Mouse (Mus musculus): ENCODE measurements around the gene Atad5. TPM values are rescaled to one million over a fixed set of nuclear protein-coding genes. Genes with fewer than 3 reads are reported as not detected.

Atad5 gene
- total RNA-seq, 2 experiments from 2014 or later = 29.5 to 34.5 TPM

DNA sequence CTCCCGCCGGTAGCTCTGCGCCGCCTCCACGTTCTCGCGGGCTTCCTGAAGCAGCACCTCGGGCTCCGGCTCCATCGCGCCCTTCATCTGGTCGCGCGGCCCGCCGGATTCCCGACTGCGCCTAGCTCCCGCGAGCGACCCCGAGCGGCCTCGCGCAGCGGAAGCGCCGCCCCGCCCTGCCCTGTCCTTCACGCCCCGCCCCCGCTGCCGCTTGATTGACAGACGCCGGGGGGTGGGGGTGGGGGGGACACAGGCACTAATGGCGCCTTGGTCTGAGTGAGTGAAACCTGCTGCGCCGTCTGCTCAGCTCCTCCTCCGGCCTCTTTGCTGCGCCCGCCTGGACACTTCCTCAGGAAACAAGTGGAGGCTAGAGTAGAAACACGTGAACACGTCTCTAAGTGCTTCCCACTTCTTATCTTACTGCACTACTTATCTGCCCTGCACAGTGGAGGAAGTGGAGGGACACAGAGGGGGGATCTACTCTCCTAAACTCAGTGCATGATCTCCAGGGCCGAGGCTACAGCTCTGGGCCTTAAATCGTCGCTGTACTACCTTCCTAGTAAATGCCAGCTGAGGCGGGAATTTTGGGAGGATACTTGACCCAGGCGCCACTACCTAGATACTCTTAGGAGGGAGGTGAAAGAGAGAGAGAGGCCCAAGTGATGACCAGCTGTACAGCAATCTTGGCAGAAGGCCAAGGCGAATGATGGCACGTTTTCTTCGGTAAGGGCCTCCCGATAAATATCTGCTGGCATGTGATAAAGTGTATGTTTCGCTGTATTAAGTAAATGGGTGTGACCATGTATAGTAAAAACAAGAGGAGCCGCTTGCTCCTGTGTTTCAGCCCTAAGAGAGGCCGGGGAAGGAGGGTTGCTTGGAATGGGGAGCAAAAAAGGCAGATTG, 8.1 kb upstream of the Atad5 start, which contains the start of gene Crlf3:
TSS of gene Crlf3 (minus strand) at position 166 of the 903 bp plus-strand sequence.
- ATAC-seq (replicated peaks; ENCODE audit: poor library complexity, severe bottlenecking) = peak; percentile 89

- ATAC-seq (replicated peaks; ENCODE audit: poor library complexity, severe bottlenecking) = no peak
Measured at GRCm38 (mm10) chr11:80081786-80082319, 7.3 kb upstream of the Atad5 start.

- peak; percentile 44 for ATAC-seq (replicated peaks; ENCODE audit: poor library complexity, severe bottlenecking)
Measured at GRCm38 (mm10) chr11:80085356-80086055, 3.7 kb upstream of the Atad5 start.

- peak; percentile 66 for ATAC-seq (replicated peaks; ENCODE audit: poor library complexity, severe bottlenecking)
Measured at GRCm38 (mm10) chr11:80086844-80087243, 2.4 kb upstream of the Atad5 start.

DNA sequence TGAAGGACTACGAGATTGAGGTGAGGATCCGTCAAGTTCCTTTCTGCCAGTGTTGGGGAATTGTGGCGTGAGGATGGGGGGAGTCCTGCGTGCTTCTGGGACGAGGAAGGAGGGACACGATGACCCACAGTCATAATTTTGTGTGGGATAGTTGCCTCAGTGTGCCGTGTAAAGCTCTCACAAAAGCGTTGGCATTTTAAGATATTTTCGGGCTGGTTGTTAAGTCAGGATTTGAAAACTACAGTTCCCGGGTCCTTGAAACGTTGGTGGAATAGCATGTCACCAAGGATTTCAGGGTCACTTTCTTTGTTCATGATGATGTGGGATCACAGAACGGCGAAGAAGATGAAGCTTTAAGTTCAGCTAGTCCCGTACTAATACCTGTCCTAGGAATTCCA, 616 bp downstream of the Atad5 start:
- ATAC-seq (replicated peaks; ENCODE audit: poor library complexity, severe bottlenecking) = peak; percentile 19; the same call in 1 of the 2 replicates

GRCm38 (mm10) chr11:80090555-80091164, 1.5 kb downstream of the Atad5 start:
- ATAC-seq (replicated peaks; ENCODE audit: poor library complexity, severe bottlenecking) = no peak

GRCm38 (mm10) chr11:80098444-80099056, 9.3 kb downstream of the Atad5 start:
- 0 out of 2 replicates have a peak, but pooled peaks have one; percentile 27 for ATAC-seq (replicated peaks; ENCODE audit: poor library complexity, severe bottlenecking)

GRCm38 (mm10) chr11:80101298-80101697, 12.1 kb downstream of the Atad5 start:
- no peak for ATAC-seq (replicated peaks; ENCODE audit: poor library complexity, severe bottlenecking)

- ATAC-seq (replicated peaks; ENCODE audit: poor library complexity, severe bottlenecking) = no peak
Measured at GRCm38 (mm10) chr11:80104407-80104806, 15.2 kb downstream of the Atad5 start.

DNA sequence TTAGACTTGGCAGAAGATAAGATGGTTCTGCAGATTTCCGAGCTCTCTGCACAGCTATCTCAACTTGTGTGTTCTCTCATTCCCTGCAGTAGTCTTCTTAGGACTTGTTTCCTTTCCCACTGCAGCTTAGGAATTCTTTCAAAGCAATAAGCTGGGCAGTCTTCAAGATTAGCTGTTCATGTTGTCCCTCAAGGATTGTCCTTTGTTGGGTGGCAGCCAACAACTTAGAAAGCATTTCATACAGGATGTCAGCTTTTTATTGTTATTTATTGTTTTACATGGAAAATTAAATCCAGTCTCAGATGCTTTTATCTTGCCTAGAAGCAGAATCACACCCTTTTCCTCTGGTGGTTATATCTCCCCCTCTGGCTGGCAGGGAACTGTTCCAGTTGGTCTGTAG, 27.2 kb downstream of the Atad5 start:
- no peak for ATAC-seq (replicated peaks; ENCODE audit: poor library complexity, severe bottlenecking)

GRCm38 (mm10) chr11:80132050-80132449, 42.9 kb downstream of the Atad5 start:
- ATAC-seq (replicated peaks; ENCODE audit: poor library complexity, severe bottlenecking) = no peak

- ATAC-seq (replicated peaks; ENCODE audit: poor library complexity, severe bottlenecking) = no peak
Measured at GRCm38 (mm10) chr11:80134744-80135143, 45.5 kb downstream of the Atad5 start.

DNA sequence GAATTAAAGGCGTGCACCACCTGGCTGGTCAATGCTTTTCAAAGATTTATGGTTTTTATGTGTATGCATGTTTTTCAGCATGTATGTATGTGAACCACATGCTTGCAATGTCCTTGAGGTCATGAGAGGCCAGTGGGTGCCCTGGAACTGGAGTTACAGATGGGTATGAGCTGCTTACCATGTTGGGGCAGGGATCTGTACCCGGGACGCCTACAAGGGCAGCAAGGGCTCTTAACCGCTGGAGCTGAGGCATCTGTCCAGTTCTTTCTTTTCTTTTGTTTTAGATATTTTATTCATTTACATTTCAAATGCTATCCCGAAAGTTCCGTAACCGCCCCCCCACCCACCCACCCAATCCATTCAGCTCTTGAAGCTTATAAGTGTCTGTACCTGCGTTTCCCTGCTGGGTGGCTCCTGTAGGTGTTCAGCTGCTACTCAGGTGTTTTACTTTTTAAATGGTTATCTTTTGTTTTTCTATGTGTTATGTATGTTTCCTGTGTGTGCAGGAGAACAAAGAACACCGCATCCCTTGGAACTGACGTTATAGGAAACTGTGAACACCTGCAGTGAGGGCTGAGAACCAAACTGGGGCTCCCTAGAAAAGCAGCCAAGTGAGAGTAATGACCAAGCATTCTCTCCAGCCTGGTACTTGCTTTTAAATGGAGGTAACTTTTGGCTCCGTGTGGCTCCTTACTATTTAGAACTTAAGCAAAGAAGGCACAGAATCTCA, 46.9 kb downstream of the Atad5 start:
- no peak for ATAC-seq (replicated peaks; ENCODE audit: poor library complexity, severe bottlenecking)

DNA sequence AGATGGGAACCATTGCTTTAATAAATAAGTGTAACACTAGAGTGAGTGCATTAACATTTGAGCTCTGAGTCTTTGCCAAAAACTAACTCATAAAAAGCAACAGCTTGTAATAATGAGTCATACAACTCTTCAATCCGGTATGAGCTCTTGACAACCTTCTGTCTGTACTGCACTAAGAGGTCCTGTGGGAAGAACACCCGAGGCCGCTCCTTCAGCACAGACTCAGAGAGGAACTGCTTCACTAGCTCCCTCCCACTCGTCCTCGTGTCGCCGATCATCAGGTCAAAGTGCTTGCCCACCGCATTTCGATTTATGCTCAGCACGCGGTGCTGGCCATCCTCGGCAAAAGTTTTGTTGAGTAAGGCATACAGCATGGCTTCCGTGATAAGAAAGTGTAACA, 47.6 kb downstream of the Atad5 start:
- ATAC-seq (replicated peaks; ENCODE audit: poor library complexity, severe bottlenecking) = no peak

DNA sequence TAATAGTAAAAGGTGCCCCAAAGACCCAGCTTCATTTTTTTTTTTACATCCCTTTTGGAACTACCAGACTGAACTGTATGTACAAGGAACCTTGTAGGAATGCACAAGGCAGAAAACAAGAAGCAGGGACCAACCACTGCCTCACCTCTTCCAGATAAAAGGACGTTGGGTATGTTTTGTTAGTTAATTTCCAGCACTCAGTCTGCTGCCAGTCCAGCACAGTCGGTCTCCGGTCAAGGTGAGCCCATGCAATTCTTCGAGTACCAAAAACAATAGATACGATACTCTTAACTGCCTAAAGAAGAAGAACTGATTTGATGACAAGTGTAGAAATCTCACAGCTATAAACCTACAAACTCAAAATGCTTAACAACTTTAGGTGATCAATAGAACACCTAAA, 48.6 kb downstream of the Atad5 start:
- no peak for ATAC-seq (replicated peaks; ENCODE audit: poor library complexity, severe bottlenecking)

- peak; percentile 77 for ATAC-seq (replicated peaks; ENCODE audit: poor library complexity, severe bottlenecking)
Measured at GRCm38 (mm10) chr11:80141825-80142521, 52.8 kb downstream of the Atad5 start, which contains the start of gene Tefm. TSS of gene Tefm (minus strand) at chr11:80142175.

GRCm38 (mm10) chr11:80142872-80143271, 53.7 kb downstream of the Atad5 start:
- ATAC-seq (replicated peaks; ENCODE audit: poor library complexity, severe bottlenecking) = no peak

DNA sequence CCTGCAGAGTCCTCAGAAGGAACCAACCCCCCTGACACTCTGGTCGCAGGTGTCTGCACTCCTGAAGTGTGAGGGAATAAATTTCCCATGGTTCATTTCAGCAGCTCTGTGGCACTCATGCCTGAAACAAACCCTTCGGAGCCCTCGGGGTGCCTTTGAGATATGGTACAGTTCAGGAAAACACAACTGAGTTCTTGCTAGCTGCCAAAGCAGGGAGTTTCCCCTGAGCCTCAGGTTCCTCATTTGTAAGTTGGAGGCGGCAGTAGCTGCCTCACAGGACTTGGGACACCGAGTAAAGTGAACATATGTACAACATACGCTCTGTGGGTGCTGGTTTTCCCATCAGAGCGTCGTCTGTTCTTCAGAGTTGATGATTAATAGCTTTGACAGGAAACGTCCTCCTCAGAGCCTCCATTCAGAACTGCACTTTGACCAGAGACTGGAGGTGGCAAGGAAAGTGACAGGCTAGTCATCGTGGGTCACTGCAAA, 56.6 kb downstream of the Atad5 start:
- ATAC-seq (replicated peaks; ENCODE audit: poor library complexity, severe bottlenecking) = peak; percentile 72

GRCm38 (mm10) chr11:80147748-80148147, 58.5 kb downstream of the Atad5 start:
- ATAC-seq (replicated peaks; ENCODE audit: poor library complexity, severe bottlenecking) = no peak

All from granulocyte monocyte progenitor cell, adult 5-6 weeks (primary cell).